Mouse (Mus musculus) cerebellum, adult 9-11 months (tissue): ENCODE data around the gene Sarm1.
"Not testable (repeated sequence)": the region's sequence is repeated elsewhere in the genome, so short reads cannot be mapped to it uniquely, and the experiment has no call there.

ENCODE experiments used
- DNase-seq: peaks from one replicate; pipeline ENCODE4 v3.0.0; 2022

The Sarm1 gene

GRCm38 (mm10) chr11:78497544-78498522 is at the start of gene Sarm1:
Gene Sarm1 (minus strand): TSS chr11:78497754.
- DNase-seq = peak; percentile 99

GRCm38 (mm10) chr11:78545181-78545580 is 47.6 kb upstream of the Sarm1 start:
- DNase-seq = no peak

- DNase-seq = peak; percentile 1
These were observed 47.0 kb upstream of the Sarm1 start for GRCm38 (mm10) chr11:78544449-78545111.

GRCm38 (mm10) chr11:78540358-78540757 is 42.8 kb upstream of the Sarm1 start:
- DNase-seq = no peak

DNA sequence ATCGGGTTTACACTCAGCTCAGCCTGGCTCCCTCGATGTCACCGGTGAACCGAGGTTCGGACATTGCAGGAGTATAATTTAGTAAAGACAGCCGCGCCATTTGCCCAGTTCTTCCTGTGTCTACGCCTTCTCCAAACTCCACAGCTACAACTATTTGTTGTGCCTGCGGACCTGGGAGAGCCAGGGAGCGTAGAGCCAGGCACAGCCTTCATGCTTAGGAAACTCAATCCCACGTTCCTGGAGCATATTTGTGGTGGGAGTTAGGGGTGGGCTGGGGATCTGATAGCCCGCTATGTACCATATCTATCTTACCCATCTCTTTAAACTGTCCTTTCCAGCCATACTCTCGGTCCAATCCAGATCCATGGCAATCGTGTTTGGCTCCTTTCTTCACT is 39.1 kb upstream of the Sarm1 start:
- DNase-seq = no peak

GRCm38 (mm10) chr11:78536080-78536689 is 38.6 kb upstream of the Sarm1 start, which contains the start of the genes Tnfaip1 and Ift20:
Gene Tnfaip1 (minus strand): TSS chr11:78536332.
Gene Ift20 (plus strand): TSS chr11:78536361.
- DNase-seq = peak; percentile 98

GRCm38 (mm10) chr11:78535376-78536079 is 38.0 kb upstream of the Sarm1 start:
- DNase-seq = peak; percentile 60

DNA sequence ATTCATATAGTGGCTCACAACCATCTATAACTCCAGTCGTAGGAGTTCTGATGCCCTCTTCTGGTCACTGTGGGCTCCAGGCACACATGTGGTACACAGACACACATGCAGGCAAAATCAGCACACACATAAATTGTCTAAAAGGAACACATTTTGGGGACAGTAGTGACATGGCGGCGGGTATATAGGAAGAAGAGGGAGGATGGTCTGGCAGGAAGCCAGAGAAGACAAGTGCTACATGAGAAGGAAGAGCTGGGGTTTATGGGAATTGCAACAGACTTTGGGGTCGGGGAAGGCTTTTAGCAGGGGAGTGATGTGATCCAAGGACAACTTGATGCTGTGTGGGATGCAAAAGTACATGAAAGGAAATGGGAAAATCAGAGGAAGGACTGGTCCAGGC is 37.0 kb upstream of the Sarm1 start:
- no peak for DNase-seq

GRCm38 (mm10) chr11:78531515-78531914 is 34.0 kb upstream of the Sarm1 start:
- not testable (repeated sequence) for DNase-seq

DNA sequence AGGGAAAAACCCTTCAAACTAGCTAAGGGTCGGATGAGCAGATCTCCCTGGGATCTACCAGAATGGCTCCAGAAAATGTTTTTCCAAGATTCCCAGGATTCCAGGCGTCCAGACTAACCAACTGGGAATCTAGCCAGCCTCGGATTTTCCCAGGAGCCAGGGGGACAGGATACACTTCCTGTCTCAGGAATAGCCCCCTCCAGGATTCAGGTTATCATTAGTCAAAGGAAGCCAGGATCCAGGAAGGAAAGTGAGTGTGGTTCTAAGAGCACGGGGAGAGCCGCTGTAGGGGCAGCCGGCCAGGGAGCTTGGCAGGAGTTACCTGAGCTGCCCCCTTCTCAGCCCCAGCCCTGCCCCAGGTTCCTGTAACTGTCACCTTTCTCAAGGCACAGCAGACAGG is 33.5 kb upstream of the Sarm1 start:
- DNase-seq = no peak

DNA sequence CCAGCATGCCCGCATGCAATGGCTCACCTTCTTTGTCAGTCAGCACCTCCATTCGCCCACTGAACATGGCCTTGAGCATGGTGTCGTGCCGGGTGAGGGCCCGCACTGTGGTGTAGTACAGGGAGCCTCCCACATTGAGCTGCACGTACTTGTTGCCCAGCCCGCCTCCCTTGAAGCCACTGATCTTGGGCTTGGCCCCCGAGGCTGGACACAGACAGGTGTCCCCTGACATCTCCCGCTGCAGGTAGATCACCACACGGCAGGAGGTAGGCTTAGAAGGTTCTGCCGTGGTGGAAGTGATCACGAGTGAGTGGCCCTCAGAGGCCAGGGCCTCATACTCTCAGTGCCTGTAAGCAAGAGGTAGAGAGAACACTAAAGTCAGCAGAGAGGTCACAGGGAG is 32.4 kb upstream of the Sarm1 start:
- no peak for DNase-seq

DNA sequence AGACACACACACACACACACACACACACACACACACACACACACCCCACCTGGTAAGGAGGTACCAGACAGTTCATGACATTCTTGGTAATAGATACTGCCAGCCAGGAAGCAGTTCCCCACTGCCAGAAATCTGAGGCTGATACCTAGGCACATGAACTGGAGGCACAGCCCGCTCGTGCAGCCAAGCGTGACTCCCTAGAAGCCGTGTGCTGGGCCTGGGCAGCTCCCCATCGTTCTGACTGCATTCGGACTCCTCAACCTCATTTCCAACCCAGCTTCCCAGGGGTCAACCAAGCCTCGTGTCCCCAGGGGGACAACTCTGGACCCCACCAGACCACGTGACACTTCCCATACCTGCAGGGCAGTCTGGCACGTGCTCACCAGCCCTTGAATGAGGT is 31.2 kb upstream of the Sarm1 start:
- no peak for DNase-seq

- DNase-seq = no peak
These were observed 27.3 kb upstream of the Sarm1 start for GRCm38 (mm10) chr11:78524838-78525237.

DNA sequence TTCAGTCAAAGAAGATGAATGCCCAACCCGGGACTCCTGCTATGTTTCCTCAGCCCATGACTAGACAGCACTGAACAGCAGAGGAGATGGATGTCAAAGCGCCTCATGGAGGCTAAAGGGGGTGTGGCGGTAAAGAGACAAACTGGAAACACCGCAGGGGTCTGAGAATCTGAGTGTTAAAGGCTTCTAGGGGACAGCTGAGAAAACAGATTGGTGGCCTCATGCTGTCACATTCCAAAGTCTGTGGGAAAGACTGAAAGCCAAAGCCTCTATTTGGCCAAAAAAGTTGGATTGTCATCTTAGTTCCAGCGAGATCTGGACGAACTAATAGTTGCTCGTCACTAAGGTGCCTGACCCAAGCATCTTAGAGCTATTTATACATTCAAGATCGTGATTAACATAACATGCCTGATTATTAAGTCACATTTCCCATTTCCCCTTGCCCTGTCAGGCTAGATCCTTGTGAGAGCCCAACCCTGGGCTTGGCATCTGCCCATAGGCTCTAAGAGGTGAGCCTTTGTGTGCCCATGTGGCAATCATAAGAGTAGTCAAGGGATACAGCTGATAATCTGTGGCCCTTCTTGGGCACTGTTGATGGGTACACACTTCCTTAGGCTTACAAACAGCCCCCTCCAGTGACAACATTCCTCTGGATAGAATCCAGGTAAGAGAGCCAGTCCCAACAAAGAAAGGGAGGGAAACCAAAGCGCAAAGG is 25.8 kb upstream of the Sarm1 start:
- no peak for DNase-seq

- no peak for DNase-seq
These were observed 25.0 kb upstream of the Sarm1 start for GRCm38 (mm10) chr11:78522481-78522997.

DNA sequence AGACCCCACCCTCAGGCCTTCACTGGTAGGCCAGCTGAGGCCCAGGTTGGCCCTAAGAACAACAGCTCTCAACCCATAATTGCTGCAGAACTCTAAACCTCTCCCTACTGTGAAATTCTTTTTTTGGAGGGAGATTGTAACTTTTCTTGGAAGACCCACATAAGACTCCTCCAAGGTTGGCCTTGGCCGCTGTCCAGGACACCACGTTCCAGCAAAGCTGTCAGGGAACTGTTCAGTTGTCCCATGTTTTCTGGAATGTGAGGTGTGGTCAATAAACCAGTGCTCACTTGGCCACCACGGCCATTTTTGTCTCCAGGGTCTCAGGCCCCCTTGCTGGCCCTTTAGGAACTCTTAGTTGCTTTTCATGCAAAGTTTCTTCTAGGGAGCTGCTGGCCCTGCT is 24.3 kb upstream of the Sarm1 start:
- no peak for DNase-seq

DNA sequence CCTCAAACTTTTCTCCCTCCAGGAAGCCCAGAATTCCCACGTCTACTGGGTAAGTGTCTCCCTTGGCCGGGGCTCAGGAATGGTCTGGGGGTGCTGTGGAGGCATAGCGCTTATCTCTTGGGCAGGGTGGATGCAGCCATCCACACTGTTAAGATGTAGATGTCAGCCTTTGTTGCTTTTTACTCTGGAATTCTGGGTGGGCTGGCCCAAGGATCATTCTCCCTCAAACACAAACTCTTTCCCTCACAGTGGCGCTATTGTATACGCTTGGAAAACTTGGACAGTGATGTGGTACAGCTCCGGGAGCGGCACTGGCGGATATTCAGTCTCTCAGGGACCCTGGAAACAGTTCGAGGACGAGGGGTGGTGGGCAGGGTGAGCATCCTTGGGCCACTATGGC is 21.4 kb upstream of the Sarm1 start:
- no peak for DNase-seq

DNA sequence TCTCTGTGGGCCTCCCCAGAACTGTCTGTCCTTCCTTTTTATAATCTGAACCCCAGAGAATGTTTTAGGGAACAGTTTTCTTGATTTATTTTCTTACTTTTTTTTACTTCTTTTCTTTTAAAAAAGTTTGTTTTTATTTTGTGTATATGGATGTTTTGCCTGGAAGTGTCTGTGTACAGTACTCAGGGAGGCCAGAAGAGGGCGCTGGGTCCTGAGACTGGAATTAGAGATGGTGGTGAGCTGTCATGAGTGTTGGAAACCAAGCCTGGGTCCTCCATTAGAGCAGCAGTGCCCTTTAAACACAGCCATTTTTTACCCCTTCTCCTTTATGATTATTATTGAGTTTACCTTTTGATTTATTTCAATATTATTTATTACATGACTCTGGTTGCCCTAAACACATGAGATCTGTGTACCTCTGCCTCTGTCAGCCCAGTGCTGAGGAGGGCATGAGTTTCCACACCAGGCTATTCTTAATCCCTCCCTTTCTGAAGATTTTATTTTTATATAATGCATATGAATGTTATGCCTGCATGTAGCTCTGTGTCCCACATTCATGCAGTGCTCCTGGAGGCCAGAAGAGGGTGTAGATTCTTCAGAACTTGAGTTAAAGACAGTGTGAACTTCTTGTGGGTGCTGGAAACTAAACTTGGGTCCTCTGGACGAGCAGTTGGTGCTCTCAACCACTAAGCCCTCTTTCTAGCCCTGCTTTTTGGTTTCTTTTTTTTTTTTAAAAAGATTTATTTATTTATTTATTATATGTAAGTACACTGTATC is 18.2 kb upstream of the Sarm1 start:
- DNase-seq = no peak

DNA sequence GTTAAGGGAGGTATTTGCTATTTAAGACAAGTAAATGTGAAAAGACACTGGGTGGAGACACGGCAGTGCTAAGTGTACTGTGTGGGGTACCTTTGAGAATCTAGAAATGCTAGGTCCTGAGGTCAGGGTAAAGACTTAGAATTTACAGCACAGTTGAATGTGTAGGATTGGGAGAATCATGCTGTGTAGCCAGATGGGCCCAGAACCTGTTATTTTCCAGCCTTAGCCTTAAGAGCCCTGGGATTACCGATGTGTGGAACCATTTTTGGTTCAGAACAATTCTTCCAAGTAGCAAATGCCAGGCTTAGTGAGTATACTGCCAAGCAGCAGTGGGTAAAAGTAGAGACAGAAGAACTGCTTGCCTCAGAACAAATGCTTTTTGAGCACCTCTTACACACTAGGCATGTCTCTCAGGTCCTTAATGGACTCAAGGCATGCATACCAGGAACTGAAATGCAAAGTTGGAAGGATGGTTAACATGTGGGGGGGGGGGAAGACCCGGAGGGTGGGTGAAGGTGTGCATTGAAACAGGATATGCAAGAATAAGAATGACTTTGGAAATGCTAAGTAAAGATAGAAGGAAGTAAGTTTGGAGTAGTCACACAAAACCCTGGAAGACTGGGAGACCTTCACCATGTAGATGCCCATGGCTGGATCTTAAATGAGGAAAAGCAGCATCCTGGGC is 15.7 kb upstream of the Sarm1 start:
- no peak for DNase-seq
